8 mouse cellular contexts compared by ENCODE assay signal in genomic region chrX:100625802-100626793, GRCm38 (mm10). TPM values are rescaled to one million over a fixed set of nuclear protein-coding genes. Genes with fewer than 3 reads are reported as not detected.
DNase-seq lines count a peak whose midpoint lies in the region; ATAC-seq lines count a peak whose summit lies in the region.

Pdzd11 (minus strand) TSS chrX:100626568.

- WGBS in heart, embryonic 10.5 days = 17% methylated on average over 62 of the region's 62 CpGs
- 17% methylated on average over 62 of the region's 62 CpGs for WGBS in kidney, embryonic 15.5 days

- H3K36me3 ChIP-seq in heart, embryonic 10.5 days = peaks cover 12% of the 10 kb centered on the region; the same call in 1 of the 2 replicates
- peaks cover 17% of the 10 kb centered on the region for H3K36me3 ChIP-seq in kidney, embryonic 15.5 days

- H3K4me3 ChIP-seq in heart, embryonic 10.5 days = peak within 1 kb of the TSS; percentile 73
- H3K4me3 ChIP-seq in kidney, embryonic 15.5 days (replicated peaks) = peak within 1 kb of the TSS; percentile 65

- no peaks in the 10 kb centered on the region; the same call in 1 of the 2 replicates for H3K27me3 ChIP-seq in heart, embryonic 10.5 days (ENCODE audit: insufficient read depth, poor library complexity, severe bottlenecking)
- H3K27me3 ChIP-seq in kidney, embryonic 15.5 days = 0 out of 2 replicates have a peak, but pooled peaks cover 6% of the 10 kb centered on the region

- H3K27ac ChIP-seq in heart, embryonic 10.5 days = peak within 1 kb of the TSS; percentile 90
- H3K27ac ChIP-seq in kidney, embryonic 15.5 days = peak within 1 kb of the TSS; percentile 86

- peak; percentile 82 to 87 for DNase-seq in B cell, adult 2 months
- peak; percentile 98 for DNase-seq in brain, adult 2 months (ENCODE audit: low read depth, low spot score)
- DNase-seq in heart, embryonic 10.5 days (ENCODE audit: low spot score) = peak; percentile 96
- peak; percentile 93 for DNase-seq in liver
- peak; percentile 86 to 89 for DNase-seq in spleen, postnatal 4 days (ENCODE audit: low spot score in 2 of 2)

- no peaks in the 10 kb centered on the region for H3K9me3 ChIP-seq in heart, embryonic 10.5 days
- no peaks in the 10 kb centered on the region for H3K9me3 ChIP-seq in kidney, embryonic 15.5 days (replicated peaks)

- no peaks in the 10 kb centered on the region for H3K4me1 ChIP-seq in heart, embryonic 10.5 days
- H3K4me1 ChIP-seq in kidney, embryonic 15.5 days = no peaks in the 10 kb centered on the region

- peak; percentile 100 for ATAC-seq in erythroblast, adult 5-6 weeks (replicated peaks; ENCODE audit: low FRiP score, poor library complexity, severe bottlenecking)
- peak; percentile 99 for ATAC-seq in kidney, embryonic 15.5 days (replicated peaks; ENCODE audit: low FRiP score)
- ATAC-seq in monocyte, adult 5-6 weeks (replicated peaks; ENCODE audit: insufficient number of reproducible peaks, low FRiP score, low TSS enrichment, poor library complexity, severe bottlenecking) = peak; percentile 100

- peak within 1 kb of the TSS; percentile 67 for H3K4me2 ChIP-seq in kidney, embryonic 15.5 days

- H3K9ac ChIP-seq in kidney, embryonic 15.5 days = peak within 1 kb of the TSS; percentile 69

RNA-seq across cellular contexts. Expression of gene Pdzd11, which starts in this region (rescaled TPM):
- 31.6 and 33.2 TPM in 2 replicates for total RNA-seq in erythroblast, adult 5-6 weeks (2015; ENCODE audit: low replicate concordance)
- total RNA-seq in erythroblast, adult 5-6 weeks (2017; ENCODE audit: low replicate concordance) = 7.6 and 10.2 TPM in 2 replicates
- 94.4 and 106 TPM in 2 replicates for polyA plus RNA-seq in heart, embryonic 10.5 days (2016; fragmentation: Nextera tagmentation; extraction: Ambion mirVana)
- 101 TPM in 2 replicates for polyA plus RNA-seq in kidney, embryonic 15.5 days (2015; fragmentation: Nextera tagmentation; extraction: Ambion mirVana)
- total RNA-seq in monocyte, adult 5-6 weeks (2017) = 7.1 to 18.0 TPM (median 17.5 TPM) in 3 replicates

Comparison
In these comparisons a context has a peak if more than half of its experiments do, and no peak if none do; other contexts are left out.
1. Peak in every context shown above with its lines: DNase-seq, ATAC-seq, H3K4me3 ChIP-seq and H3K27ac ChIP-seq.